Mouse (Mus musculus) hindlimb bud, embryonic 11.5 days (tissue): ENCODE results near the gene Car1.
"Not testable (repeated sequence)": the region's sequence is repeated elsewhere in the genome, so short reads cannot be mapped to it uniquely, and the experiment has no call there.

Experiments
- DNase-seq: peaks from one replicate; pipeline ENCODE4 v3.0.0-alpha.2; 2012; ENCODE audit warnings: low read depth, low spot score; ENCODE audit errors: extremely low spot score

Car1 gene

GRCm38 (mm10) chr3:14785353-14785752 lies 22.8 kb downstream of the Car1 start:
- DNase-seq: no peak

- DNase-seq: not testable (repeated sequence)
These were observed 25.0 kb downstream of the Car1 start for GRCm38 (mm10) chr3:14783198-14783597.

- not testable (repeated sequence) for DNase-seq
These were observed 25.8 kb downstream of the Car1 start for GRCm38 (mm10) chr3:14782365-14782764.

- no peak for DNase-seq
These were observed 28.0 kb downstream of the Car1 start for GRCm38 (mm10) chr3:14780212-14780611.

GRCm38 (mm10) chr3:14776497-14777162 lies 31.5 kb downstream of the Car1 start:
- DNase-seq: not testable (repeated sequence)

GRCm38 (mm10) chr3:14774539-14774938 lies 33.6 kb downstream of the Car1 start:
- not testable (repeated sequence) for DNase-seq

- DNase-seq: not testable (repeated sequence)
These were observed 35.7 kb downstream of the Car1 start for GRCm38 (mm10) chr3:14772473-14772872.

- DNase-seq: no peak
These were observed 43.2 kb downstream of the Car1 start for GRCm38 (mm10) chr3:14764755-14765566.

- DNase-seq: no peak
These were observed 52.5 kb downstream of the Car1 start for GRCm38 (mm10) chr3:14755716-14756115.

GRCm38 (mm10) chr3:14746041-14746440 lies 62.1 kb downstream of the Car1 start:
- DNase-seq: no peak

GRCm38 (mm10) chr3:14738261-14738660 lies 69.9 kb downstream of the Car1 start:
- DNase-seq: no peak

GRCm38 (mm10) chr3:14727496-14727895 lies 80.7 kb downstream of the Car1 start:
- not testable (repeated sequence) for DNase-seq

- not testable (repeated sequence) for DNase-seq
These were observed 82.7 kb downstream of the Car1 start for GRCm38 (mm10) chr3:14725462-14725861.
